Mouse (Mus musculus): Measurements from ENCODE around the gene Hrh1. TPM values are rescaled to one million over a fixed set of nuclear protein-coding genes. Genes with fewer than 3 reads are reported as not detected.
A peak's percentile ranks its signal among the peaks of the same experiment; 100 is the strongest.

Hrh1 gene
- polyA plus RNA-seq, 1 experiment from 2014 or later, result not detected

DNA sequence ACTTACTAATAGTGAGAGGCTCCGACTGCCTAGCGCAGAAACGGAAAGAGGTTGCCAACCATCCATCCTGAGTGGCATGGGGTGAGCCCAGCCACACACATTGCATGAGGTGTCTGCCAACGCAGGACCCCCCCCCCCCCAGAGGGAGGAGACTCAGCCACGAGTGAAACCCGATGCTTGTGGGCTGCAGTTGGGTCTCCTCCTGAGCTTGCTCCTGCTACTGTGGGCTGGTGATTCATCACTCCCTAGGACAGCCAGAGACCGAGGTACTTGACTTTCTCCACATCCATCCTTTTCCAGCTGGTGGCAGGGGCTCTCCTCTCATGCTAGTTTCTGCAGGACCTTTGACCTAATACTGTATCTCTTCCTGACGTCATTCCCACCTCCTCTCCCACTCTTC lies 5.9 kb downstream of the Hrh1 start:
- WGBS (ENCODE audit: insufficient replicate concordance), result 37% methylated on average over 8 of the region's 8 CpGs
- Histone ChIP-seq H3K9ac (replicated peaks) (no peak overlapping the region), H3K4me3 (ENCODE audit: low read depth, low read length) (no peak overlapping the region), H3K27me3 (ENCODE audit: insufficient read depth, low read length) (peaks cover 24% of the 10 kb centered on the region), H3K36me3 (replicated peaks; ENCODE audit: insufficient read depth, low read length) (no peaks in the 10 kb centered on the region), H3K4me1 (ENCODE audit: insufficient read depth) (no peaks in the 10 kb centered on the region), H3K4me2 (ENCODE audit: low read depth, low read length) (no peak overlapping the region), H3K27ac (ENCODE audit: low read depth) (no peak overlapping the region), H3K9me3 (ENCODE audit: low read length) (no peaks in the 10 kb centered on the region)
- DNase-seq (no peak), ATAC-seq (no peak)
- TF ChIP-seq CTCF (IDR thresholded peaks at IDR 0.05; ENCODE audit: low read depth) (no peak), EP300 (IDR thresholded peaks at IDR 0.05; ENCODE audit: low read depth) (no peak)

- Histone ChIP-seq H3K4me2 (ENCODE audit: low read depth, low read length) (no peak overlapping the region), H3K36me3 (replicated peaks; ENCODE audit: insufficient read depth, low read length) (no peaks in the 10 kb centered on the region), H3K9ac (replicated peaks) (no peak overlapping the region), H3K4me1 (ENCODE audit: insufficient read depth) (no peaks in the 10 kb centered on the region), H3K4me3 (ENCODE audit: low read depth, low read length) (no peak overlapping the region), H3K27ac (ENCODE audit: low read depth) (no peak overlapping the region), H3K9me3 (ENCODE audit: low read length) (no peaks in the 10 kb centered on the region), H3K27me3 (ENCODE audit: insufficient read depth, low read length) (peaks cover 19% of the 10 kb centered on the region)
- TF ChIP-seq EP300 (IDR thresholded peaks at IDR 0.05; ENCODE audit: low read depth) (no peak), CTCF (IDR thresholded peaks at IDR 0.05; ENCODE audit: low read depth) (no peak)
- 23% methylated on average over 5 of the region's 5 CpGs for WGBS (ENCODE audit: insufficient replicate concordance)
- DNase-seq (no peak), ATAC-seq (no peak)
Measured at GRCm38 (mm10) chr6:114404128-114404527, 6.4 kb downstream of the Hrh1 start.

DNA sequence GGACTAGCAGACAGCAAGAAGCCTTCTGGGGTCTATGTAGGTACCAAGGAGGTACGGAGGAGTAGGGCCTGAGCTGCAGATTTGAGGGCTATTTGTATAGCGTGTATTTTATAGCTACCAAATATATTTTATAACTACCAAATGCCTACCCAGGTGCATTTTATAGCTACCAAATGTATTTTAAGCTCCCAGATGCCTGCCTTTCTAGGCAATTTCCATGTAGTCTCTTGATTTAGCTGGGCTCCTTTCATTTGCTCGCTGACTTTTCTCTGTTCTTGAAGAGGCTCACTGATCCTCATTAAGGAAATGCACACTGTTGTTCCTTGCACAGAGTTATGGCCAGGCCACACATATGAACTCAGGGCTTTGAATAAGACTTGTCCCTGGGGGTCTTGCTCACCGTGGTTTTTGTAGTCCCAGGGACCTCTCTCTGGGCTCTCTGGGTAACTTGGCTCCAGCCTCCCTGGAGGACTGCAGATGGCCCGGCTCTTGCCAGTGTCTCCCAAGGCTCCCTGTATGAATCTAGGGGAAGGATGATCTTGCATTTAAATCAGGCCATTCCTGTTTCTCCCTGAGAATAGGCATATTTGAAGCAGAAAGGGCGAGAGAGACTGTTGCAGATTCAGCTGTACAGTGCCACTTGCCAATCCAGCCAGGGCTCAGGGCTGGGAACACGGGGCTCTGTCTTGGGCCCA lies 7.2 kb downstream of the Hrh1 start:
- H3K27ac ChIP-seq (ENCODE audit: low read depth), result no peak overlapping the region
- H3K4me1 ChIP-seq (ENCODE audit: insufficient read depth), result no peaks in the 10 kb centered on the region
- DNase-seq, result no peak
- WGBS (ENCODE audit: insufficient replicate concordance), result 69% methylated on average over 7 of the region's 7 CpGs
- no peak overlapping the region for H3K9ac ChIP-seq (replicated peaks)
- TF ChIP-seq EP300 (IDR thresholded peaks at IDR 0.05; ENCODE audit: low read depth) (no peak), CTCF (IDR thresholded peaks at IDR 0.05; ENCODE audit: low read depth) (no peak)
- no peak overlapping the region for H3K4me3 ChIP-seq (ENCODE audit: low read depth, low read length)
- H3K9me3 ChIP-seq (ENCODE audit: low read length), result no peaks in the 10 kb centered on the region
- H3K27me3 ChIP-seq (ENCODE audit: insufficient read depth, low read length), result peaks cover 11% of the 10 kb centered on the region
- no peak for ATAC-seq
- no peaks in the 10 kb centered on the region for H3K36me3 ChIP-seq (replicated peaks; ENCODE audit: insufficient read depth, low read length)
- H3K4me2 ChIP-seq (ENCODE audit: low read depth, low read length), result no peak overlapping the region

GRCm38 (mm10) chr6:114406634-114407033 lies 8.9 kb downstream of the Hrh1 start:
- 47% methylated on average over 1 of the region's 1 CpGs for WGBS (ENCODE audit: insufficient replicate concordance)
- H3K4me3 ChIP-seq (ENCODE audit: low read depth, low read length), result no peak overlapping the region
- ATAC-seq (no peak), DNase-seq (no peak)
- no peak overlapping the region for H3K4me2 ChIP-seq (ENCODE audit: low read depth, low read length)
- H3K36me3 ChIP-seq (replicated peaks; ENCODE audit: insufficient read depth, low read length), result no peaks in the 10 kb centered on the region
- no peaks in the 10 kb centered on the region for H3K4me1 ChIP-seq (ENCODE audit: insufficient read depth)
- H3K27ac ChIP-seq (ENCODE audit: low read depth), result no peak overlapping the region
- TF ChIP-seq EP300 (IDR thresholded peaks at IDR 0.05; ENCODE audit: low read depth) (no peak), CTCF (IDR thresholded peaks at IDR 0.05; ENCODE audit: low read depth) (peak; percentile 58)
- H3K27me3 ChIP-seq (ENCODE audit: insufficient read depth, low read length), result peaks cover 7% of the 10 kb centered on the region; the same call in 1 of the 2 replicates
- no peak overlapping the region for H3K9ac ChIP-seq (replicated peaks)
- H3K9me3 ChIP-seq (ENCODE audit: low read length), result no peaks in the 10 kb centered on the region

- H3K36me3 ChIP-seq (replicated peaks; ENCODE audit: insufficient read depth, low read length), result no peaks in the 10 kb centered on the region
- no peaks in the 10 kb centered on the region for H3K9me3 ChIP-seq (ENCODE audit: low read length)
- DNase-seq (no peak), ATAC-seq (no peak)
- no peak overlapping the region for H3K9ac ChIP-seq (replicated peaks)
- H3K4me3 ChIP-seq (ENCODE audit: low read depth, low read length), result no peak overlapping the region
- H3K27me3 ChIP-seq (ENCODE audit: insufficient read depth, low read length), result peaks cover 7% of the 10 kb centered on the region; the same call in 1 of the 2 replicates
- H3K27ac ChIP-seq (ENCODE audit: low read depth), result no peak overlapping the region
- WGBS (ENCODE audit: insufficient replicate concordance), result 78% methylated on average over 7 of the region's 7 CpGs
- H3K4me1 ChIP-seq (ENCODE audit: insufficient read depth), result no peaks in the 10 kb centered on the region
- no peak overlapping the region for H3K4me2 ChIP-seq (ENCODE audit: low read depth, low read length)
- TF ChIP-seq CTCF (IDR thresholded peaks at IDR 0.05; ENCODE audit: low read depth) (no peak), EP300 (IDR thresholded peaks at IDR 0.05; ENCODE audit: low read depth) (no peak)
Measured at GRCm38 (mm10) chr6:114407049-114407448, 9.3 kb downstream of the Hrh1 start.

GRCm38 (mm10) chr6:114408278-114408677 lies 10.5 kb downstream of the Hrh1 start:
- 54% methylated on average over 16 of the region's 17 CpGs for WGBS (ENCODE audit: insufficient replicate concordance)
- H3K4me1 ChIP-seq (ENCODE audit: insufficient read depth), result no peaks in the 10 kb centered on the region
- H3K4me2 ChIP-seq (ENCODE audit: low read depth, low read length), result no peak overlapping the region
- no peaks in the 10 kb centered on the region for H3K9me3 ChIP-seq (ENCODE audit: low read length)
- no peaks in the 10 kb centered on the region for H3K36me3 ChIP-seq (replicated peaks; ENCODE audit: insufficient read depth, low read length)
- peaks cover 6% of the 10 kb centered on the region; the same call in 1 of the 2 replicates for H3K27me3 ChIP-seq (ENCODE audit: insufficient read depth, low read length)
- DNase-seq, result no peak
- no peak overlapping the region for H3K4me3 ChIP-seq (ENCODE audit: low read depth, low read length)
- TF ChIP-seq CTCF (IDR thresholded peaks at IDR 0.05; ENCODE audit: low read depth) (no peak), EP300 (IDR thresholded peaks at IDR 0.05; ENCODE audit: low read depth) (no peak)
- ATAC-seq, result no peak
- H3K9ac ChIP-seq (replicated peaks), result no peak overlapping the region
- no peak overlapping the region for H3K27ac ChIP-seq (ENCODE audit: low read depth)
